Mouse (Mus musculus): ENCODE results near the gene Pramef17.
"Not testable (repeated sequence)": the region's sequence is repeated elsewhere in the genome, so short reads cannot be mapped to it uniquely, and the experiment has no call there.

Pramef17 gene

GRCm38 (mm10) chr4:143994269-143994668 lies at the start of gene Pramef17:
Gene Pramef17, minus strand, starts transcription at chr4:143994369.
- DNase-seq = not testable (repeated sequence)

GRCm38 (mm10) chr4:143988126-143988525 lies 6.0 kb downstream of the Pramef17 start:
- DNase-seq = peak; percentile 59

GRCm38 (mm10) chr4:143987475-143987941 lies 6.7 kb downstream of the Pramef17 start:
- DNase-seq = peak; percentile 24

GRCm38 (mm10) chr4:143985733-143986132 lies 8.4 kb downstream of the Pramef17 start:
- peak; percentile 23 for DNase-seq

- peak; percentile 10 for DNase-seq
Observed at GRCm38 (mm10) chr4:143985165-143985564, 9.0 kb downstream of the Pramef17 start.

- DNase-seq = not testable (repeated sequence)
Observed at GRCm38 (mm10) chr4:143983446-143983845, 10.7 kb downstream of the Pramef17 start.

- not testable (repeated sequence) for DNase-seq
Observed at GRCm38 (mm10) chr4:143966850-143967249, 27.3 kb downstream of the Pramef17 start, which contains the start of gene Gm13101. Gene Gm13101, minus strand, starts transcription at chr4:143966950.

GRCm38 (mm10) chr4:143950916-143951315 lies 43.3 kb downstream of the Pramef17 start, which contains the start of gene Pramef25:
Gene Pramef25, minus strand, starts transcription at chr4:143951016.
- DNase-seq = not testable (repeated sequence)
